Mouse (Mus musculus): ENCODE measurements around the gene Apol11b.

GRCm38 (mm10) chr15:77588981-77589380, 54.1 kb downstream of the Apol11b start:
- TF ChIP-seq POLR2A (IDR thresholded peaks at IDR 0.05; ENCODE audit: insufficient read length, low read depth) (no peak), MAX (IDR thresholded peaks at IDR 0.05; ENCODE audit: low read depth) (no peak), POLR2AphosphoS2 (IDR thresholded peaks at IDR 0.05; ENCODE audit: insufficient read length, low read depth) (no peak)

Data from myocyte (in vitro differentiated cells).